Mouse (Mus musculus): ENCODE results near the gene Rpl13.
A peak's percentile ranks its signal among the peaks of the same experiment; 100 is the strongest.

DNA sequence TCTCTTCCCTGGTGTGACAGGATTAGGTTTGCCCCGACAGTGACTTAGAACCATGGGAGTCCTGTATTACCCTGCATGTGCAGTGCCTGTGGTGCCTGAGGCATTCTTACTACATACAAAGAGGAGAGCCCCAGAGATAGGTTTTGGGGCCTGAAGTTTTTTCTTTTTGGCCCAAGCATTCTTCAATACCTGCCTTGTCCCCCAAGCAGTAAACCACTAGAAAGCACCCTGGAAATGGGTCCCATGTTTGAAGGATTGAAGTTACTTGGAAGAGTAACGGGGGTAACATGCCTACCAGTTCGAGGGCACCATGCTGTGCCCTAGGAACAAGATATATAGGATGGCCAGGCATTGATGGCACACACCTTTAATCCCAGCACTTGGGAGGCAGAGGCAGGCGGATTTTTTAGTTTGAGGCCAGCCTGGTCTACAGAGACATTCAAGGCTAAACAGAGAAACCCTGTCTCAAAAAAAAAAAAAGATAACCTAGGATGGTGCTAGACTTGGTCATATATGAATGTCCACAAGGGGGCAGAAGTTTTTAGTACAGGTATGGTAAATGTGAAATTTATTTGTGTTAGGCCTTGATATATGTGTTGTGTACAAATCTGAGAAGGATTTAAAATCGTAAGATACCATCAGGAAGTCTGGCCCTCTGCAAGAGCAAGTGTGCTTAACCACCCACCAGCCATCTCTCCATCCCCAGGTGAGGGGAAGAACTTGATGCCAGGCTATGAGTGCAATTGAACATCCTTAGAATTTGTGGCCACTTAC, 3.6 kb downstream of the Rpl13 start:
- TF ChIP-seq POLR2A (IDR thresholded peaks at IDR 0.05; ENCODE audit: borderline replicate concordance, insufficient read depth, low read length) (no peak), CTCF (IDR thresholded peaks at IDR 0.05; ENCODE audit: borderline replicate concordance, insufficient read depth, low read depth, low read length) (peak; percentile 29; the same call in 1 of the 2 replicates)
